Mouse (Mus musculus): ENCODE data around the gene Mta3. TPM values are rescaled to one million over a fixed set of nuclear protein-coding genes. Genes with fewer than 3 reads are reported as not detected.
"Not testable (repeated sequence)": the region's sequence is repeated elsewhere in the genome, so short reads cannot be mapped to it uniquely, and the experiment has no call there.

Gene Mta3
- total RNA-seq, 2 experiments from 2014 or later = 64.6 to 66.5 TPM

DNA sequence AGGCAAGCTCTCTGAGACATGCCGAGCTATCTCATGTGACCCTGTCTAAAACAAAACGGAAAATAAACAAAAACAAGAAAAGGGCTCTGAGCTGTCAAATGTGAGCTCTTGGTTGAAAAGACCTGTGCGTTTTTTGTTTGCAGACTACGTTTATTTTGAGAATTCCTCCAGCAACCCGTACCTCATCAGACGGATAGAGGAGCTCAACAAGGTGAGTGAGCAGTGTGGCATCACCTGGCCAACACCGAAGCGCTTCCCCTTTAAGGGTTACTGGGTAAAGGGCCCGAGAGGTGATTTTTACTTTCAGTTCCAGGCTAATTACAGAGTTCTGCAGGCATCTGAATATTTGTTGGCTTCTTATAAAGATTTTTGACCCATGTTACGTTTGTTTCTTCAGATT is 2.3 kb downstream of the Mta3 start:
- DNase-seq (ENCODE audit: low spot score in 2 of 2) = no peak

- DNase-seq (ENCODE audit: low spot score in 2 of 2) = no peak
Measured at GRCm38 (mm10) chr17:83708891-83709290, 2.9 kb downstream of the Mta3 start.

DNA sequence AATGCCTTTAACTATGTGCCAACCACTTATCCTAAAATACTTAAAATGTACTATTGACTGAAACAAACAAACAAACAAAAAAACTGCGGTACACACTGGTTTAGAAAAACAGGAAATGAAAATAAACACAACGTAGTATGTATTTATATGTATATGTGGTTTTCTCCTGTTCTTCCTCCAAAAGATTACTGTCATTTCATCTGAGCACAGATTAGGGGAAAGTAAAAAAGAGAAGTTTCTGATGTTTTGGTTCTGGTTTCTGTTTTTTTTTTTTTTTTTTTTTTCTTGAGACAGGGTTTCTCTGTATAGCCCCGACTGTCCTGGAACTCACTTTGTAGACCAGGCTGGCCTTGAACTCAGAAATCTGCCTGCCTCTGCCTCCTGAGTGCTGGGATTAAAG is 3.6 kb downstream of the Mta3 start:
- DNase-seq (ENCODE audit: low spot score in 2 of 2) = not testable (repeated sequence)

GRCm38 (mm10) chr17:83710639-83711038 is 4.7 kb downstream of the Mta3 start:
- DNase-seq (ENCODE audit: low spot score in 2 of 2) = no peak

GRCm38 (mm10) chr17:83712341-83712740 is 6.4 kb downstream of the Mta3 start:
- DNase-seq (ENCODE audit: low spot score in 2 of 2) = no peak

DNA sequence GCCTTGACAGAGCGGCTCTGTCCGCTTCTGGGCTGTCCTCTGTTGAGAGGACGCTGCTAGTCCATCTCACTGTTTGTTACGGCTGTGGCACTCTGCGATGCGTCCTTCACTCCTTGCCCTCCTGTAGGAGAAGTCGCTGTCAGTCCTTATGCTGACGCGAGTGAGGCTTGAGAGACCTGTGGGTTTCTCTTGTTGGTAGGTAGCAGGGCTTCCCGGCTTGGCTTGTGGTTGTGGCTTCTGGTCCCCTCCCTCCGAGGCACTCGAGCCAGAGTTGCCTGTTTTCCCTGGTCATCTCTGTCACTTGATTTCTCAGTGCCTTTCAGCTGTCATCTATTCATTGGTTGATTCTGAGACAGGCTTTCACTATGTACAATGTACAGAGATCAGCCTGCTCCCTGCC is 14.5 kb downstream of the Mta3 start:
- no peak for DNase-seq (ENCODE audit: low spot score in 2 of 2)

- no peak for DNase-seq (ENCODE audit: low spot score in 2 of 2)
Measured at GRCm38 (mm10) chr17:83721157-83721556, 15.2 kb downstream of the Mta3 start.

- no peak for DNase-seq (ENCODE audit: low spot score in 2 of 2)
Measured at GRCm38 (mm10) chr17:83723064-83723463, 17.1 kb downstream of the Mta3 start.

DNA sequence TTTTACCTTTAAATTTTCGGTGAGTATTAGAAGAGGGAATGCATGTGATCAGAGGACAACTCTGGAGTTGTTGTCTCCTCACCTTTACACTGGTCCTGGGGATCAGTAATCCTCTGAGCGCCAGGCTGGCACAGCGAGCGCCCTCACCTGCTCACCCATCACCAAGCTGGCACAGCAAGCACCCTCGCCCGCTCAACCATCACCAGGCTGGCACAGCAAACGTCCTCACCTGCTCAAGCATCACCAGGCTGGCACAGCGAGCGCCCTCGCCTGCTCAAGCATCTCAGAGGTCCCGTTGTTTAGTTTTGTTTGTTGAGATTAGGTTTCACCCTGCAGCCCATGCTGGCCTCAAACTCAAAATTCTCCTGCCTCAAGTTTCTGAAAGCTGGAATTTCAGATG is 20.5 kb downstream of the Mta3 start:
- no peak for DNase-seq (ENCODE audit: low spot score in 2 of 2)

DNA sequence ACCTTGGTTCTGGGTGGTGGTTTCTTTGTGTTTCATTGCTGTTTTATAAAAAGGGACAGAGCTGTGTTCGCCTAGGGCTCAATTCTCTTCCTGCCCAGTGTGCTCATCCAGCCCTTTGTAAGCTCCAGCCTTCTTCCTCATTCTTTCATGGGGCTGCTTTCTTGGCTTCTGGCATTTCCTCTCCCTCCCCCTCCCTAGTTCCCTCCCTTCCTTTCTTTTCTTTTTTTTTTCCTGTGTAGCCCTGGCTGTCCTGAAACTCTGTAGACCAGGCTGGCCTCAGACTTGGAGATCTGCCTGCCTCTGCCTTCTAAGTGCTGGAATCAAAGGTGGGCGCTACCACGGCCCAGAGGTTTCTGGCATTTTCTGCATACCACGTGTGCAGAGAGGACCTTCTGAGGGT is 21.7 kb downstream of the Mta3 start:
- DNase-seq (ENCODE audit: low spot score in 2 of 2) = no peak

- DNase-seq (ENCODE audit: low spot score in 2 of 2) = no peak
Measured at GRCm38 (mm10) chr17:83729029-83729428, 23.1 kb downstream of the Mta3 start.

DNA sequence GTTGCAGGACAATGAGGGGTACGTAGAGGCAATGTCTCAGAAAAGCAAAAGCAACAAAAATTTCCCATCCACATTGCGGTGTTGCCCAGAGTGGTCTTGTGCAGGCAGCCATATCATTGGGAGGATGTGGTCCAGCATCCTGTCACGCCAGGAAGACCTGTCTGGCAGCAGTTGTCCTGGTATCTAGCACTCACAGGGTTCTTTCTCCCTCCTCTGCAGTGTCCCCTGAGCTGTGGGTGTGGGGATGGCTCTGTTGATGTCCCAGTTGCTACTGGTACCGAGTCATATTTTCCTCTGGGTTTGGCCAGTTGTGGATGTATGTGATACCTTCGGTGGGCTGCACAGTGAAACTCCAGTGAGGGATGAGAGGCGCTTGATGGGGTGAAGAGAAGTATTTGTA is 24.2 kb downstream of the Mta3 start:
- DNase-seq (ENCODE audit: low spot score in 2 of 2) = no peak

DNA sequence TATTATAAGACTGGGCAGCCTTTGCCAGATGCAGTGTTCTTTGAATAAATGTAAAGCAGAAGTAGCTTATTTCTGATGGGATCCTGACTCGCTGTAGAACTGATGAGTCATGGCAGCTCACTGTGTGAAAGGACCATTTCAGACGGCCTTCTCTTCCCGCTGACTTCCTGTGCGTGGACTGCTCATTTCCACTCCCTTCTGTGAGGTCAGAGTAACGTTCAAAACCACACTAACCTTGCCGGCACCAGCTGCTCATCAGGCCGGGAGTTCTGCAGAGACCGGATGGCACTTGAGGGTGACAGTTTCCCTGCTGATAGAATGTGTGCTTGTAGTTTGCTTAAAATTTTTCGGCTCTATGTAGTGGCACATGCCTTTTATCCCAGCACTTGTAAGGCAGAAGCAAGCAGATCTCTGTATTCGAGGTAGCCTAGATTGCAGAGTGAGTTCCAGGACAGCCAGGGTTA is 26.2 kb downstream of the Mta3 start:
- DNase-seq (ENCODE audit: low spot score in 2 of 2) = peak; percentile 17 to 33

DNA sequence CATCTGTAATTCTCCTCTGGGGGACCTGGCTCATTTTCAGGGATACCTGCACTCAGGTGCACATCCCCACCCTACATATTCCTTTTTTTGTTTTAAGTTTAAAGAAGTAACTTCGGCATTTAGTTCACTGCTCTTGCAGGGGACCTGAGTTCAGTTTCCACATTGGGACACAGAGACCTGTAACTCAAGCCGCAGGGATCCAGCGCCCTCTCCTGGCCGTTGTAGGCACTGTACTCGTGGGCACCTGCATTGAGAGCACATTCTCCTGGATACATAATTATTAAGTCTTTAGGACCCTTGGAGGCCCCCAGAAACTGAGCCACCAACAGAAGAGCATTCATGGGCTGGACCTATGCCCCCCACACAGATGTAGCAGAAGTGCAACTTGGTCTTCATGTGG is 26.8 kb downstream of the Mta3 start:
- DNase-seq (ENCODE audit: low spot score in 2 of 2) = no peak

DNA sequence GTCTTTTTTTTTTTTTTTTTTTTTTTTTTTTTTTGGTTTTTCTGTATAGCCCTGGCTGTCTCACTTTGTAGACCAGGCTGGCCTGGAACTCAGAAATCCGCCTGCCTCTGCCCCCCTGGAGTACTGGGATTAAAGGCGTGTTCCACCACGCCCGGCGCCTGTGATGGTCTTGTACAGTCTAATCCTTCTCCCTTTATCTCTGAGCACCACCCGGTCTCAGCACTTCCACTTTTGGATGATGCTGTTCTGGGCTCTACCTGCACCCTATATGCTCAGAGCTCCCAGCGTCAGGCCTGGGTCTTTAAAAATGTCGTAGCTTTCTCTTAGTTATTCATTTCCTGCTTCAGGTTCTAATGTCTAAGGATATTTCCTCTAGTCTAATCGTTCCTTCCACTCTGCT is 30.7 kb downstream of the Mta3 start:
- DNase-seq (ENCODE audit: low spot score in 2 of 2) = no peak

- no peak for DNase-seq (ENCODE audit: low spot score in 2 of 2)
Measured at GRCm38 (mm10) chr17:83737775-83738174, 31.8 kb downstream of the Mta3 start.

DNA sequence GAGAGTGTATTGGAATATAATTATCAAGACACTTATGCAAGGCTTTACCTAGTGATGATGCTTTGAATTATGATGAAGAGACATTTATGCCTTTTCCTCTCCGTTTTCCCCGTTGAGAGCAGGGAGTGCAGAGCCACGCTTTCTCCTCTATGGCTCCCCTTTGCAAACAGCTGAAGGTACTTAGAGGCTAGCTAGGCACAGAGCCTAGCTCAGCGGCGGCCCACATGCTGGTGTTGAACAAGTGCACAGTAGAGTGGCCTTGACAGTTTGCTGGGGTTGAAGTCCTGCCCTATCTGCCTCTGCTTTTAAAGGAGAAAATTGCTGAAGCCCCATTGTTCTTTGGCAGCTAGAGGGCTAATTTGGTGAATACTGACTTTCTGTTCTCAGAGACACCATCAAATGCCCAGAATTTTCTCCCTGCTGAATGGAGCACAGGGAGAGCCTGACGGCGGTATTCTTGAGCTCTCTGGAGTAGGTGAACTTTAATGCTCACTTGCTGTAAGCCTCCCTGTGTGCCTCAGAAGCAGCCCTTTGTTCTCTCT is 34.2 kb downstream of the Mta3 start:
- DNase-seq (ENCODE audit: low spot score in 2 of 2) = peak in 1 of 2 experiments; percentile 17

DNA sequence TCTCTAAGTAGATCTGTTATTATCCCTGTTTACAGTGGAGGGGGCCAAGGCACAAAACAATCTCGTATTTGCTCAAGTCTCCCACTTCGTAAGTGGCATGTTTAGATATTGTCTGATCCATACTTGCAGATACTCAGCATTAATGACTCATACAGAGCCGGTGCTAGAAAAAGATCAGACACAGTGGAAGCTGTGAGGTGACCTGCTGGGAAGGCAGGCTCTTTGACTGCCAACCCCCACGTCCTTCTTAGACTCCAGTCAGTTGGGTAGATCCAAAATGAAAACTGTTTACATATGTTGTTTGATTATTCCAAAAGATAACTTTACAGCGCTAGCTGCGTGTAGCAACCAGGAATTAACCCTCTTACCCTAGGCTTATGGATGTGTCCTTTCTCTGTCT is 35.3 kb downstream of the Mta3 start:
- no peak for DNase-seq (ENCODE audit: low spot score in 2 of 2)

DNA sequence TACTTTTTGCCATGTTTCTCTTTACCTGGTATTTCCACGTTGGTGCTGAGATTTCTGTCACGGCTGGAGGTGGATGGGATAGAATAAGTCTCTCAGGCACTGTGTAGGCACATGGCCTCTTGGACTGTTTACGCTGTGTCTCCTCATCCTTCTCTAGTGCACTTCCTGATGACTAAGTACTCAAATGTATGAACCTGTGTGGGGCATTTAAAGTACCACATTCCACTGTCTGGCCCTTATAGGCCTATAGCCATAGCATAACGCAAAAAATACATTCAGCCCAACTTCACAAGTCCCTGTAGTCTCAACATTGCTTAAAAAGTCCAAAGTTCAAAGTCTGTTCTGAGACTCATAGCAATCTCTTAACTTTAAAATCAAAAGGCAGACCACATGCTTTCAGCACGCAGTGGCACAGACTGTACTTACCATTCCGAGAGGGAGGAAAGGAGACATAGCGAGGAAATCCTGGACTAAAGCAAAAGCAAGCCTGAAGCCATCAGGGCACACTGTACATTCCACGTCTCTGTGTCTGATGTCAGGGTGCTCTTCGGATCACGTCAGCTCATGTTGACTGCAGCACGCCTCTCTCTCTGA is 38.4 kb downstream of the Mta3 start:
- DNase-seq (ENCODE audit: low spot score in 2 of 2) = no peak

DNA sequence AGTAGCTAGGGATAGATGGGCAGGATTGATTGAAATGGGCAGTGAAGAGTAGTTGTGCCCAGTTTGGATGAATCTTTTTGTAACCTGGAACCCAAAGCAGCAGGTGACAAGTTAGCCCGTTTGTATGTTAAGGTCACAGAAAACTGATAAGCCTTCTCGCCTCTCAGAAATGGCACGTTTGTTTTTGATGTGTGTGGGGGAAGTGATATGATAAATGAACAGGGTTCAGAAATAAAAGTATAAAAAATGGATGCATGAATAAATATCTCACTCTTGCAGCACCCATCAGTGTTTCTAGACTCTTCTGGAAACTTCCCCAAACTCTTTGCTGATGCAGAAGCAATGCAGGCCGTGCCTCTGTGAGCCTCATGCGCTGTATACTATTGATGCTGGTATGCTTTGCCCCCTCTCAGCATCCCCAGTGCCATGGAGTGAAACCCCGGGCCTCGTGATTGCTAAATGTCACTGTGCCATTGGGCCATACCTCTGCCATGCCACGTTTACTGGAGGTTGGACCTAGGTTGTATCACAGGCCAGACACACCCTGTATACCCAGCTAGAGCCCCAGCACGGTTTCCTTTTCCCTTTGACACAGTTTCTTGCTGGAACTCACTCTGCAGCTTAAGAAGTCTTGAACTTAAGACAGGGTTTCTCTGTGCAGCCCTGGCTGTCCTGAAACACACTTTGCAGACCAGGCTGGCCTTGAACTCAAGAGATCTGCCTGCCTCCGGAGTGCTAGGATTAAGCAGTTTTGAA is 41.6 kb downstream of the Mta3 start:
- DNase-seq (ENCODE audit: low spot score in 2 of 2) = no peak

- no peak for DNase-seq (ENCODE audit: low spot score in 2 of 2)
Measured at GRCm38 (mm10) chr17:83750216-83750950, 44.4 kb downstream of the Mta3 start.
